Mouse (Mus musculus) adrenal gland, postnatal 4 days (tissue): ENCODE measurements at regions not wholly inside any gene's neighbourhood (a gene's known extent, or its start where the extent isn't known, plus 50 kb on each side); places are given as distances from the start of the nearest gene placed in this dataset.
"Not testable (repeated sequence)": the region's sequence is repeated elsewhere in the genome, so short reads cannot be mapped to it uniquely, and the experiment has no call there.

Experiments
- DNase-seq, 2 experiments: peaks; one replicate each; pipeline ENCODE4 v3.0.0; 2021 to 2022; ENCODE audit warnings: low spot score in 2 of 2, mixed read lengths in 2 of 2

DNA sequence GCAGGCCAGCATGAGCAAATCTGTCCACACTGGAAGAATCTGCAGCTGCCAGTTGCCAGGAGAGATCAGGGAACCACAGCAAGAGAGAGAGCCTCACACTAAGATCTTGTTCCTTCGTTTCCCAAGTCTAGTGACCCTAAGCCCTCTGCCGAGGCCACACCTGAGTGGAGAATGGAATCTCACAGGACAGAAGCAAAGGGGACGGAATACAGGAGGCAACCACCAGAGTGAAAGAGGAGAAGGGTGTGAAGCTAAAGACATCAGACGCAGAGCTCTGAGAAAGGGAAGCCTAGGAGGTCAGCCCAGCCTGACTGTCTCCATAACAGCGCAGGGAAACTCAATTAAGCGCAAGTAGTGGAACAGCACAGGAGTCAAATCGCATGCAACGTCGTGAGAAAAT is 75.0 kb downstream of the Suds3 start:
- DNase-seq, result no peak

DNA sequence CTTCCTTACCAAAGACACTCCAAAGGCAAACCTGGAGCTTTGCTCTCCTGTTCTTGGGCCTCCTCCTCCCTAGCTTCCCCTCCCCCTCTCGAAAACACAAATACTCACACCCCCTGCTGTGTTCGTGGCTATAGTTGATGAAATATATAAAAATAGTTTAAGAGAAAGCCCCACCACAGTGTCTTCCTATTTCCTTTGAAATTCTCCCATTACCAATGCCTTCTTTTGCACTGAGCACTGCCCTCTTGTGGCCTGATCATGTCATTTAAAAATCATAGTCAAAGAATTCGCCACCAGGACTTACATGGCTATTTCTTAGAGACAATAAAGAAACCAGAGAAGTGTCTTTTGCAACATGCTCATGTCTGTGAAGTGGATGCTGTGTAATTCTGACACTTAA is 78.7 kb downstream of the Suds3 start:
- DNase-seq, result no peak

DNA sequence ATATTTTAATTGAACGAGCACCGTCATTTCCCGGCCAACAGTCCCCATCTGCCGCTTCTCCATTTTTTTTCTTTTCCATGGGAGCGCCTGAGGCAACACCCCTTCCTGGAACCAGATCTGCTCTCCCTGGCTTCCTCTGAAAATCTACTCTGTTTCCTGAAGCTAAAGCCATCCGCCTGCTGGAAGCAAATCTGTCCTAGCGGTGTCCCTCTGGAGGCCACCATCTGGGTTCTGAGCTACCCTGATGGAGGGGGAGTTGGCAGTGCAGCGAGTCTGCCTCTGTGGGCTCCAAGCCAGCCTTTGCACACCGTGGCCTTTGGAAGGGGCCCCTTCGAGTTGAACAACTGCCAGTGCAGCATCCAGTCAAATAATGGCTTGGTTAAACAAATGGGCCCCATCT is 83.8 kb downstream of the Suds3 start:
- DNase-seq, result no peak

DNA sequence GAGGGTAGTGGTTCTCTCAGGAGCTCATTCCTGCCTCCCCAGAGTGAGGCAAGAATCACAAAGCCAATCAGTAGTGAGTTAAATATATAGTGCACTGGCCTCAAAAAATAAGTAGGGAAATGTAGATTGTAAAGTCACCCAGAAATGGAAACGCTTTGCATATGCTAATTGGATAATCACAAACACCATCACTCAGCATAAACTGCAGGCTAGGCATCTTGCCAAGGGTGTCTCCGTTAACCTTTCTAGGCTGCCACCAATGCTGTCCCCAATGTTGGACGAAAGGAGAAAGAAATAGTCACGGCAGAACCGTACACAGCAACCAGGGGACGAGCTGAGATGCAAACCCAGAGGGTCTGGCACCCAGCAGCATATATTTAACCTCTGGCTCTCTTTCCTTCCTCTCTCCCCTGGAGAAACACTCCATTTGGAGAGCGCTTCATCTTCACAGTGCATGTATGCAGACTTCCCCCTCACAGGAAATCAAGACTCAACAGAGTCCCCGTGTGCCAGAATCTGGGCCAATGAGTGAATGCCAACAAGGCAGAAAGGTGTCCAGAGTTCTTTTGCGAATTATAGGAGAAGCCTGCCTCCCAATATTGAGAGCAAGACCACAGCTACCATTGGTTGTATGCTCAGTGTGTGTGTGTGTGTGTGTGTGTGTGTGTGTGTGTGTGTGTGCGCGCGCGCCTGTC is 90.1 kb downstream of the Suds3 start:
- no peak for DNase-seq

DNA sequence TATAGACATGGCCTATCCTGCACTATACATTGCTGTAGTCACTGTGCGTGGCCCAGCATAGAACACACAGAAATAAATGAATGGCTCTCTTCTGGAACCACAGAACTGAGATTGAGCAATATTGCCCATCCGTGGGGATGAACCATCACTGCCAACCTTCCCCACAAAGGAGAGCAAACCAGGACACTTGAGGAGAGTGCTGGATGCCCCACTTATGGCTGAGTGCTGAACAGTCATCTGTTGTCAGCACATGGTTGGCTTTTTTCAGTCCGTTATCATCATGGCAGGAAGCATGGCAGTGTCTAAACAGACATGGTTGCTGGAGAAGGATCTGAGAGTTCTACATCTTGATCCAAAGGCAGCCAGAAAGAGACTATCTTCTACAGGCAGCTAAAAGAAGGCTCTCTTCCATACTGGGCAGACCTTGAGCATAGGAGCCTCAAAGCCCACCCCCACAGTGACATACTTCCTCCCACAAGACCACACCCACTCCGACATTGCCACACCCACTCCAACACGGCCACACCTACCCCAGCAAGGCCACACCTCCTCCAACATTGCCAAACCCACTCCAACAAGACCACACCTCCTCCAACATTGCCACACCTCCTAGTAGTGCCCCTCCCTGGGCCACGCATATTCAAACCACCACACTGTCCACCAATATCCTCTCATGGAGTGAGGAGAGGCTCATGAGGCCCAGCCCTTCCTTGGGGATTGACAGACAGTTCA is 97.3 kb downstream of the Suds3 start:
- DNase-seq, result no peak

DNA sequence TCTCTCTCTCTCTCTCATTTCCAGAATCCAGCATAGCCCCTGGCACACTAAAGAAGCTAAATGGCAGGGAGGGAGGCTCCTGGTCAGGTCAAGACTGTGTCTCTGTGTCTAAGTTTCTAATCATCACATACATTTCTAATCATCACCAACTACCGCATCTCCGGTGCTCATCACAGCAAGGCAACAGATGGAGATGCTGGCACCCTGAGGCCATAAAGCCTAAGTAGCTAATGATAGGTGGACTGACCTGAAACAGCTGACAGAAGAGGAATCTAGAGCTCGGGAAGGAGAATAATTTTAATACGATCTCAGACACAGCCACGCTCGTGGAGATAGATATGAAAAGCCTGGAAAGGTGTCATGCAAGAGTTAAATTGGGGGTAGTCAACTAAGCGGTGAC is 104.8 kb downstream of the Suds3 start:
- no peak for DNase-seq

DNA sequence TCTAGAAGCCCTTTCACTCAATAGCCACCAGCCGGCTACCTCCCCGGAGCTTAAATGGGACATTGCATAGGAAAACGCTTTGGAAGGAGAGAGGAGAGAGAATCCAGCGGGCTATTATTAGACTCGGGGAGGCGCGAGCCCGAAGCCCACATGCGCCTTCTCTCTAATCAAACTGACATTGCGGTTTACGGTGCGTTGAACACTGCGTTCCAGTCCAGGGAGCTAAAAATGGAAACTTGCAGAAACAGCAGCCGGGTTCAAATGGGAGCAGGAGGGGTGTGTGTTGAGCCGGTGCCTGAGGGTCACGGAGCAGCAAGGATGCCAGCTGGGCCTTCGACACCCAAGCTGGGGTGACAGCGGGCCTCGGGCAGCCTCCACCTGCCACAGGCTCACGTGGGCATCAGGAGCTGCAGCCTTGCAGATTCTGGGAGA is 115.1 kb downstream of the Suds3 start:
- DNase-seq, result no peak

DNA sequence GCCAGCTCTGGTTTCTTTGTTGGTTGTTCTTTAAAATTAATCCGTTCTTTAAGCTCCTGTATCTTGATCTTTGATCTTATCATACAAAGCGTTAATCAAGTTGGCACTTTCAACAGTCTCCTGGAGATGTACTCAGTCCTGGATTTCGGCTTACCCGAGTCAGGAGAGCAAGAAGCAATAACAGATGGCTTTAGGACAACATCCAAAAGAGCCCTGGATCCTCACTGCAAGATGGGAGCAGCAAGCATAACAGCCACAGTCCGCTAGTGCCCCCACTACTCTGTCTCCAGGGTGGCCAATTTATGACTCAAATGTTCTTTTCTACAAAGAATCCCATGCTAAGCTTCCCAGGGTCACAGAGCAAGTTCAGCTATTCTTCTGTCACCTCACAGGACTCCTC is 121.4 kb downstream of the Suds3 start:
- DNase-seq, result no peak

DNA sequence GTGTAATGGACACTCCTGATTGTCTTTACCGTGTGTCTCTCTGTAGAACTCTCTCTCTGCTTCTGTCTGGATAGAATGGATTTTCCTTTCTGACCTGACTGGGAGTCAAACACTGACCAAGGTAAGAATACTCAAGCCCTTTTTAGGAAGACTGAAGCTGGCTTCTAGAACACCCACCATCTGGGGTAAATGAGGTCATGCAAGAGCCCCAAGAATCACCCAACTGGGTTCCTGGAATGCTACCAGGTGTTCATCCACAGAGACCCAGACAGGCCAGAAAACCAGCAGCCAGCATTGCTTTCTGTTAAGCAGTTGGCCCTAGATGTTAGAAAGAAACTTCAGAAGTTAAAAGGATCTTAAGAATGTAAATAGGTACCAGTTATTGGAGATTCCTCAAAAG is 122.2 kb downstream of the Suds3 start:
- no peak for DNase-seq

DNA sequence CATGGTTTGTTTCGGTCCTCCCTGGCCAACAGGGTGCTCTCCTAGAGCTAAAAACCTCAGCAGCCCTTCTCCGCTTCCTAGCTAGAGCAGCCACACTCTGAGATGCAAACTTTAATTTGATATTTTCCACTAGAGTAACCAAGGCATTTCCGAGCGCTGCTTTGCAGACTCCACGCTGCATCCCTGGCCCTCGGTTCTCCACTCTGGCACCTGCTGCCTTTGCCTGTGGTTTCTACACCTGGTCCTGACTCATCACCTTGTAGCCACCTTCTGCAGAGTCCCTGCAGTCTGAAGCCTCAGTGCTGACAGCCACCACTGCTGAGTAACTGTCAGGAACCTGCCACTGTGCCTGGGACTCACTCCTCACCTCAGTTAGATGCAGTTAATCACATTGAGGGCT is 124.5 kb downstream of the Suds3 start:
- no peak for DNase-seq

DNA sequence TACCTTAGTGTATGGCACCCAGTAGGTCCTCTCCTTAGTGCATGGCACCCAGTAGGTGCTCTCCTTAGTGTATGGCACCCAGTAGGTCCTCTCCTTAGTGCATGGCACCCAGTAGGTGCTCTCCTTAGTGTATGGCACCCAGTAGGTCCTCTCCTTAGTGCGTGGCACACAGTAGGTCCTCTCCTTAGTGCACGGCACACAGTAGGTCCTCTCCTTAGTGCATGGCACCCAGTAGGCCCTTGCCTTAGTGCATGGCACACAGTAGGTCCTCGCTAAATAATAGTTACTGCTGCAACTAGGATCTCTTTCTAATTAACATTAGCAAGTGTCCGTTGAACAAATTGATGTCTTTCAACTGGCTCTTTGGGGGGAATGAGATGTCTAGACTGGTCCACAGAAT is 144.4 kb downstream of the Suds3 start:
- DNase-seq, result not testable (repeated sequence)

DNA sequence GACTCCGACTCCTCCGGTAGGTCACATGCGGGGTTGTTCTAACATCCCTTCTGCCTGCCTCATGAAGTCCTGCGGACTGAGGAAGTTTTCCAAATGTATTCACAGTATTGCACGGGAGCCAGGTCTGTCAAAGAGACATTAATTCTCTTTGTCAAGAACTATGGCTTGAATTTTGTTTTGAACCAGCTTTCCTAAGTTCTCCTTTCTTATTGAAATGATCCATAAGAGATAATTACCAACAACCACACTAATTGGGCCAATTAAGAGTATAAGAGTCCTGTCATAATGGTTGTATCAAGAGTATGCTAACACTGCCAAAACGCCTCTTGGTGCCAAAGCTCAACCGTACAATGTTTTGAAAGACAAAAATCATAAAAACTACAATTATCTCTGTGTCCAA is 151.7 kb downstream of the Suds3 start:
- DNase-seq, result no peak

DNA sequence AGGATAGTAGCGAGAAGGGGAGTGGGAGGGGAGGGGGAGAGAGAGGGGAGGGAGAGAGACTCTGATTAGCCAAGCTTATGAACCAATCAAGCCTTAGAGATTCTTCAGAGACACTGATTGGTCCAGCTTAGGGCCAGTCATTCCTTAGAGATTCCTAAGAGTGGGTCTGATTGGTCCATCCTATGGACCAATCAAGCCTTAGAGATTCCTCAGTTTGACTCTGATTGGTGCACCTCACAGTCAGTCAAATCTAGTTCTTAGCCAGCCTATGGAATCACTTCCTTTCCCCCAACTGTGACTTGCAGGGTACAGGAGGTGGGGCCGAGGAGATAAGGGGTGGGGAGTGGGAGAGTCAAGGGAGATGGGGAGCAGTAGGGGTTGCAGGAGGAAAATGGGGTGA is 152.8 kb downstream of the Suds3 start:
- DNase-seq, result no peak

DNA sequence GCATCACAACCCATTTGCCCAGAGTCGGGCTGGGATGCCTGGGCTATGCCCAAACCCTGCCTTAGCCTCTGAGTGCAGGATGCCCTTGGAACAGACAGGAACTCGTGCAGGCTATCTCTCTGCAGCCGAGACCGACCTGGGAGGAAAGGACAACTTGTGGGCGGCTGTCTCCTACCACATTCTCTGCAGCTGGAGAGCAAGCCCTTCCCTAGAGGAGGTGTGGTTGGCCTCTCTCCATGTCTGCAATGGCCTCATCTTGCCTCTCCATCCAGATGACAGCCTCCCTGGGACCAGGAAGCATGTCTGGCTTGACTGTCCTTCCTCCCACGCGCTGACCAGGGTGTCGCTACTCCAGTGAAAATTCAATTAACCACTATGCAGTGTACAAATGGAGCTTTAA is 155.9 kb downstream of the Suds3 start:
- DNase-seq, result no peak

DNA sequence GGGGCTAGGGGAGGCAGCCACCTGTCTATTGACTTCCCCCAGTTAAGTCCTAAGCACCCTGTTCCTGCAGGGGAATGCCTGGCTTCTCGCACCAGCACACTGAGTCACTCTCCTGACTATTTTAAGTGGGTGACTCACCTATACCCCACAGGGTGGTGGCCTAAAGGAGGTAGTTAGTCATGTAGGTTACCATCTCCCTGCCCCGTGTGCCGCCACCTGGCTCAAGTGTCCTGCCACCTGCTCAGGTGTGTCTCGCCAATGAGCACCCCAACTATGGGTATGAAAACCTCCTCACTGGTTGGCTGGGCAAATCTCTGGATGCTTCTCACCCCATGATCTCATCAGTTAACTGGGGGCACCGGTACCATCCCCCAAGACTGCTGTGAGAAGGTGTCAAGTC is 157.8 kb downstream of the Suds3 start:
- no peak for DNase-seq

DNA sequence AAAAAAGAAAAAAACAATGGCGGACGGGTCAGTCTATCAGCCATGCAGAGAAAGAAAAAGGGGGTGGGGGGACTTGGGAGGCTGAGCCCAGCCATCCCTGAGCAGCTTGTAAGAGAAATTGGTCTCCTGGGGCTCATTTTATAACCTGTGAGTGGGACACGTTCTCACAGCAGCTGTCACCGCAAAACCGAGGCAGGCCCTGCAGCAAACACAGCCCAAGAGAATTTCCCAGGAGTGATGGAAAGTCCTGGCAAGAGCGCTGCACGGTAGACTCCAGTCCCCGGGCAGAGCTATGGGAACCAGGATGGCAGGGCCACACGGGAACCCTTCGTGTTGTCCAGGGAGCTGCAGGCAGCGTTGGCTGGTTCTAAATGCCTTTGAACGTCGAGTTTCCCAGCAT is 159.3 kb downstream of the Suds3 start:
- DNase-seq, result no peak

DNA sequence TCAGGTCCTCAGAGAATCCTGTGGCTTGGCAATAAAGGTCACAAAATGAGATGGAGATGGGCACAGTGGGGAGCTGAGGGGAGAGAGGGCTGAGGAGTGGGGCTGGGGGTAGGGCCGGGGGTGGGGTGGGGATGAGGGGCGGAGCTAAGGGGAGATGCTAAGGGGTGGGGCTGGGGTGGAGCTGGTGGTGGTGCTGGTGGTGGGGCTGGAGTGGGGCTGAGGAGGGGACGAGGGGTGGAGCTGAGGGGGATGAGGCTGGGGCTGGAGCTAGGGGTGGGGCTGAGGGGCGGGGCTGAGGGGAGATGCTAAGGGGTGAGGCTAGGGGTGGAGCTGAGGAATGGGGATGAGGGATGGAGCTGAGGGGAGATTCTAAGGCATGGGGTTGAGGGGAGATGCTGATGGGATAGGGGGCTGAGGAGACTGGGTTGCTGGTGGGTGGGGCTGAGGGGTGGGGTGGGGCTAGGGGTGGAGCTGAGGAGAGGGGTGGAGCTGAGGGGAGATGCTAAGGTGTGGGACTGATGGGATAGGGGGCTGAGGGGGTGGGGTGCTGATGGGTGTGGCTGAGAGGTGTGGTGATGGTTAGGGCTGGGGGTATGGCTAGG is 165.5 kb downstream of the Suds3 start:
- no peak for DNase-seq

DNA sequence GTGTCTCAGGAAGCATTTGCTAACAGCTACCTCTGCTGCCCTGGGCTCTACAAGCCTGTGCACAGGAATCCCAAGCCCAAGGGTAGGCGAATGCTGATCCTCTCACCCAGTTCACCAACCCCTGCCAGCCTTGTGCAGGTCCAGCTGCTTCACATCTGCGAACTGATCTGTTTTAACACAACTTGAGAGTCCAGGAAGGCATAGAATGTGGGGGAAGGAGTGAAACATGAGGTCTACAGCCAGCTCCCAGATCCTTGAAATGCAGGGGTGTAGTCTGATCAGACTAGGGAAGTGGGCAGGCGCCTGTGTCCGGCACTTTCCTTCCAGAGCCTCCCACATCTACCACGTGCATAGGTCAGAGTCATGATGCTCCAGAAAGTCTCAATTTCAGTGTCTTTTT is 181.3 kb downstream of the Suds3 start:
- DNase-seq, result no peak

DNA sequence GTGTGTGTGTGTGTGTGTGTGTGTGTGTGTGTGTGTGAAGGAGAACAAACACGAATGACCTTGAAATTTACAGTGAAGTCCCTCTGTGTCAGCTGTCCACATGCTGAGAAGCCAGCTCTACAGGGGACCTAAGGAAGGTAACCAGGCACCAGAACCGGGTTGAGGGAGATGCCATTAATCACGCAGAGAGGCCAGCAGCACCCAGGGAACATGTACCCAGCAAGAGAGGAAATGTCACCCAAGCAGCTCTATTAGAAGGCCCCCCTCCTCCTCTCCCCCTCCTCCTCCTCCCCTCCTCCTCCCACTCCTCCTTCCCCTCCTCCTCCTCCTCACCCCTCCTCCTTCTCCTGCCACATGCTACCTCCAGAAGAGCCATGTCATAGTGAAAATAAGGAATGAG is 181.8 kb downstream of the Suds3 start:
- no peak for DNase-seq

DNA sequence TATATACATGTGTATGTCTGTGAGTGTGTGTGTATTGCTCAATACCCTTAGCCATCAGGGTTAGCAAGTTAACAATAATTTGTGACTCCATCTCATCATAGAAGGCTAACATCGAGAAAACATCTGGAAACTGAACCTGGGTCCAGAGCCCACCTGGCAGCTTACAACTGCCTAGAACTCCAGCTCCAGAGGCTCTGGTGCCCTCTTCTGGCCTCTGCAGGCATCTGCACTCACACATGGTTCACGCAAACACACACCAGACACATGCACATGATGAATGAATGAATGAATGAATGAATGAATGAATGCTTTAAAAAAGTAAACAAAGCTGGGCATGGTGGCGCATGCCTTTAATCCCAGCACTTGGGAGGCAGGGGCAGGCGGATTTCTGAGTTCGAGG is 182.8 kb downstream of the Suds3 start:
- no peak for DNase-seq

DNA sequence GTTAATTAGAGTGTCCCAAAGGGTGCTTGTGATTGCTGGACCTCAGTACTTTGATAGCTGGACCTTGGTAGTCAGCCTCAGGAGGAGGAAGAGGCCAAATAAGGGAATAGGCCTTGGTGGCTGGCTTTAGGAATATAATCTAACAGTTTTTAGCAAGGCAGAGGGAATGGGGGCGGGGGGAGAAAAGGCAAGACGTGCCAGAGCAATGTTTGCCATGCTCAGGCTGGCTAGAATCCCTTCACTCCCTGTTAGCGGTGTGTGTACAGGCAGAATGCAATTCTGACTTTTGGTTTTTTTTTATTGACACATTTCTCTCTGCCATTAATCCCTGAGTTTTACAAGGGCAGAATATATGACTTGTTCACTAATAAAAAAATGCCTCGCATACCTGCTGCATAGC is 192.2 kb downstream of the Suds3 start:
- no peak for DNase-seq

DNA sequence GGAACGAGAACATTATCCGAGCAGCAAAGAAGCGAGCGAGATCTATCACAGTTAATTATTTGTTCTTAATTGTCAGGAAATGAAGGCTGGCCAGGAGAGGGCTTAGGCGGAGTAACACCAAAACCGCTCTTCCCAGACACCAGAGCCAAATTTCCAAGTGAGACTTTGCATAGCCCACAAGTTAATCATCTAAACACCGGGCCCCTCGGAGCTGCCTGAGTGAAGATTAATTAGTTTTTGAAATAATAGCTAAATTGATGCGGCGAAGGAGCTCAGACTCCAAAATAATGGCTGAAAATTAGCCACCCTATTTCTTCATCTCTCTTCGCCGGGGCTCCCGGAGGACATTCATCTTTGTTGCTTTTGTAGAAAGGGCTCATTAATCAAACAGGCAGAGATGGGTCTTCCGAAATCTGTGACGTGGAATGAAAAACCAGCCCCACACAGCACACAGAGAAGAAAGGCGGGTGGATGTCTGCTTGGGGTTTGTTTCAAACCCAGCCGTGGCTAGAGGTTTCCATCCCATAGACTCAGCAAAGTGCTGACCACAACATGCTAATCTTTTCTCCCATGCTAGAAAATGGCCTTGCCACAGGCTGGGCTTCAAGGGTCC is 193.7 kb downstream of the Suds3 start:
- DNase-seq, result no peak
